Mouse (Mus musculus): ENCODE data around the gene Get4.

The Get4 gene

DNA sequence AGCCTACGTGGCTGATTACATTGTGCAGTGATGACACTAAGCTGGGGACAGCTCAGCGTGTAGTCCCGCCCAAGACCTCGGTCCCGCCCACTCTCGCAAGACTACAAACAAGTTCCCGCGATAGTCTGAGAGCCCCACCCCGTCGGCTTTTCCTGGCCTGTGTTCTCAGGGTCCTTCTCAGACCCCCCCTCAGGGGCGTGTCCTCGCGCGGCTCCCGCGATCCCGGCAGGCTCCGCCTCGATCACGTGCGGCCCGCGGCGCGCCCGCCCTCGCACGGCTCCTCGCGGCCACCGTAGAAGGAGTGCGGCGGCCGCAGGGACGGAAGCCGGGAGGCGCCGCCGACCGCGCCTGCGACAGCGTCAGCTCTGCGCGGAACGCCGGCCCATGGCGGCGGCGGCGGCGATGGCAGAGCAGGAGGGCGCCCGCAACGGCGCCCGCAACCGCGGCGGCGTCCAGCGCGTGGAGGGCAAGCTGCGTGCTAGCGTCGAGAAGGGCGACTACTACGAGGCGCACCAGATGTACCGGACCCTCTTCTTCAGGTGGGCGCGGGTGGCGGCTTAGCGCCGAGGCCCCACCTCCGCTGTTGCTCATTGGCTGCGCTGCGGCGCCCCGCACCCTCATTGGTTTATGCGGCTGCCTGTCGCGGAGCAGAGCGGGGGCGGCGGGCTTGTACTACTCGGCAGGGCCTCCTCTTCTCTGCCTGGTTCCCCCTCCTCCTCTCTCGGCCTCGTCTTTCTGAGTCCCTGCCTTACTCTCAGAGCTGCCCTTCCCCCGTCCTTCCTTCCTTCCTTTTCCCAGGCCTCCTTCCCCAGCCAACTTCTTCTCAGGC is at the start of gene Get4:
Gene Get4, plus strand, starts transcription at position 244 of the 829 bp plus-strand sequence.
- peak; percentile 100 for DNase-seq (ENCODE audit: inconsistent age in 2 of 2, low spot score in 1 of 2)

DNA sequence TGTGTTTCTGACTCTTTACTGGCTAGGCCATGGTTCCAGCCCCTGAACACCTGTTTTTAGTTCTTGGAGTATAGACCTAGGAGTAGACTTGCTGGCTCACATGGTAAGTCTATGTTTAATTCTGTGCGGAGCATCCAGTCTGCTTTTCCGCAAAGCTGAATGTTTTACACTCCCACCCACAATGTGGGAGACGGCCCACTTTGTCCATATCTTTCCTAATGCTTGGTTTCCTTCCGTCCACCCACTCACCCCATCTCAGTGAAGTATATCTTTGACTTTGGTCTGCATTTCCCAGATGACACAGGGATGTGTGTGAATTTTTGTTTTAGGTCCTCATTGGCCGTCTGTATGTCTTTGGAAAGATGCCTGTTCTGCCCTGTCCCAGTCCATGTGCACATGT is 48.8 kb upstream of the Get4 start:
- no peak for DNase-seq (ENCODE audit: inconsistent age in 2 of 2, low spot score in 1 of 2)

DNA sequence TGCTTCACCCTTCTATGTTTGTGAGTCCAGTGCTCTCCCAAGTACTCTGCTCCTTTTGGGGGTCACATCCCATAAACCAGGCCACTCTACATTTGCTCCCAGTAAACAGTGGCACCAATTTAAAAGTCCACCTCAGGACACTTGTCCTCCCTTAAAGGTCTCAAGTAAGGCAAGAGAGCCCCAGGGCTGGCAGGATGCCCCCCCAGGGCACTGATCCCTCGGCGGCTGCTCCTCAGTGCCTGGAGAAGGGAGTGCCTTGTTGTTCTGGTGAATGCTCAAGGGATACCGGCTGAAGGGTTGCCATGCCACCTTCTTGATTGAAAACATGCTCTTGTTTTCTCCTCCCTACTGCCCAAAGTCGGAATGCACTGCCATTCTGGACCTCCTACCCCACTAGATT is 46.0 kb upstream of the Get4 start:
- peak in 1 of 2 experiments; percentile 42 for DNase-seq (ENCODE audit: inconsistent age in 2 of 2, low spot score in 1 of 2)

DNA sequence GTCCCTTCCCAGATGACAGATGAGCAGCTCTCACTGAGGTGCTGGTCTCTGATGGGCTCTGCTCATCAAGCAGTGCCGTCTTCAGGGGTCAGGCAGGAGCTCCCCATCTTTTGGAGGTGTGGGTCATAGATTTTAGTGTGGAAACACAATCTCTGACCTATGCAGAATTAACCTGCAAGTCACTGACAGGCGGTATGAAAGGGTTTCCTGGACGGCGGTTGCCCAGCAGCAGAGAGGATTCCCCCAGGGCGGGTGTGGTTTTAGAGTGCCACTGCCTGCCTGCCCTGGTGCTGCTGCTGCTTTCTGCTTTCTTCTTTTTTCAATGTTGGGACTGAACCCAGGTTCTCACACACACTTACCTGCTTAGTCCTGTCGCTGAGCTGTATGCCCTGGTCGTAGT is 45.6 kb upstream of the Get4 start:
- peak in 1 of 2 experiments; percentile 23 for DNase-seq (ENCODE audit: inconsistent age in 2 of 2, low spot score in 1 of 2)

DNA sequence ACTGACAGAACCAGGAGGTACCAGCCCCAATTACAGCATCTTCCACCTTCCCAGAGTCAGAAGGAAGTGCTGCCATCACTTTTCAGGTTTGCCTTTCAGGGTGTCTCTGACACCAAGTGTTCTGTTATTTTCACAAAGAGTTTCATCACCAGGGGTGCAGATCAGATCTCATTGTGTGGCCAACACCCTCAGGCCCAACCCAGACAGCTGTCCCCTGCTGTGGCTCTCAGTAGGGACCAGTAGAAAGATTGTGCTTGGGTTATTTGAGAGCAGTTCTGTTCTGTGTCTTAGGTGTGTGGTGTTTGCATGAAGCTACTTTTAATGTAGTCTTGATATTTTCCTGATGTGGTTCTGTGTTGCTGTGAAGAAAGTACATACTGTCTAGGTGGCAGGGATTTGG is 43.9 kb upstream of the Get4 start:
- no peak for DNase-seq (ENCODE audit: inconsistent age in 2 of 2, low spot score in 1 of 2)

DNA sequence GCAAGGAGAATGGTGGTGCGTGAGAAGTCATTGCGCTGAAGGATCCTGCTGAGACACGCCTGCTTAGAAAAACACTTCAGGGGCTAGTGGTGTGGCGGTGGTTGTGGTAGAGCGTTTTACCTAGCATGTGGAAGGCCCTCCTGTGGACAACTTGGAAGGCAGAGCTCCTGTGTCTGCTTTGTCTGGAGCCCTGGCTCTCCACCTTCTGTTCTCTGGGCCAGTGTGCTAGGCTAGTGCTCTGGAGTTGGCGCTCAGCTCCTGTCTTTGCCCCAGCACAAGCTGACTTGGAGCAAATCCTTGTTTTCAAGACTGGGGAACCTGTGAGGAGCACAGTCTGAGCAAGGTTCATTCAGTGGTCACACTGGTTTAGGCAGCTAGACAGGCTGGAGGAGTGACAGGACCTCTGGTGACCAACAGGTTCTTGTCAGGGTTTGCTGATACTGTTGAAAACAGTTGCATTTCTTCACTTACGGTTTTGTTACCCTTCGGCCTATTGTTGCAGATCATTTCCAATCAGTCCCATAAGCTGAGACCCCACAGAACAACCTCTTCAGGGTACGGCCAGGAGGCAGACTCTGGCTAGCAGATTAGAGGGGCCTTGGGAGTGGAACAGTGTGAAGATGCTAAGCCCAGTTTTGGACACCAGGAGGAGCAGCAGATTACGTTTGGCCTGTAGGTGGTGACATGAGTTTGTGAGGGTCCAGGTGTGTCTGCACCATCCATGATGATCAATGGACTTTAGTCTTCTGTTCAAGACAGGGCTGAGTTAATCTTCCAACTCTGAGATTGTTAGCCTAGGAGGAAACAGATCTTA is 43.0 kb upstream of the Get4 start:
- no peak for DNase-seq (ENCODE audit: inconsistent age in 2 of 2, low spot score in 1 of 2)

DNA sequence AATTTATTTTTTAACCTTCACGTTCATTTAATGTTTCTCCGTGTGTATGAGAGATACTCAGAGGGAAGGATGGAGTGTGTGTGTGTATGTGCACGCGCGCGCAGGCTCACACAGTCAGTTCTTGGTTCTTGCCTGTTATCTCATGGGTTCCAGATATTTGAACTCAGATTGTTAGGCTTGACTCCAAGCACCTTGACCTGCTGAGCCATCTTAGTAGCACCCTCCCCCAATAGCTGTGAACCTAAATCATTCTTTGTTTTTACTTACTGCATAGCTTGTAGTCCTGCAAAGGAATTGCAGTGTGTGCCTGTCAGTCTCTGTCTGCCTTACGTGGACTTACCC is 42.5 kb upstream of the Get4 start:
- no peak for DNase-seq (ENCODE audit: inconsistent age in 2 of 2, low spot score in 1 of 2)

DNA sequence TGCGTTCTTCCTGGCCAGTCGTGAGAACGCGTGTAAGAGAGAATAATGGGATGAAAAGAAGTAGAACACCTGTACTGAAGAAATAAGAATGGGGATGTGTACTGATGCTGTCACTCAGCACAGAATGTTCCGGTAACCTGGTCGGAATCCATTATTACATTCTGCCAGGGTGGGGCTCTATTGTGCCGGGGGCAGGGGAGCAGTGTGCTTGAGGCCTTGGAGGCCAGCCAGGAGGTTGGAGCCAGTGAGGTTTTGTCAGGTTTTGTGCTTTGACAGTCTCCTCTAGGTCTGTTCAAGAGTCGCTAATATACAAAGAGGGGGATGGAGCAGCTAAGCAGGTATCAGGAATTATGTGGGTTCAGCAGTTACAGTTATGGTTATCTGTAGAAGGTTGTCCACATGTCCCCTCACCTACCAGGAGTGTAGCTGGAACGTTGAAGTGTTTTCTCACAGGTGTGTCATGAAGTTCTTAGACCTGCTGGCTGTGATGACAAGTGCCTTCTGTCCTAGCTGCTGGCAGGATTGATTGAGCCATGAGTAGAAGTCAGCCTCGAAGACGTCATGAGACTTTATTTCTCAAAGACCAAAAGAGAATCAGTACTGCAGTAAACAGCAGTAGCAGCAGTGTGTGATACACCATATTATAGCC is 40.3 kb upstream of the Get4 start:
- DNase-seq (ENCODE audit: inconsistent age in 2 of 2, low spot score in 1 of 2): peak in 1 of 2 experiments; percentile 35

DNA sequence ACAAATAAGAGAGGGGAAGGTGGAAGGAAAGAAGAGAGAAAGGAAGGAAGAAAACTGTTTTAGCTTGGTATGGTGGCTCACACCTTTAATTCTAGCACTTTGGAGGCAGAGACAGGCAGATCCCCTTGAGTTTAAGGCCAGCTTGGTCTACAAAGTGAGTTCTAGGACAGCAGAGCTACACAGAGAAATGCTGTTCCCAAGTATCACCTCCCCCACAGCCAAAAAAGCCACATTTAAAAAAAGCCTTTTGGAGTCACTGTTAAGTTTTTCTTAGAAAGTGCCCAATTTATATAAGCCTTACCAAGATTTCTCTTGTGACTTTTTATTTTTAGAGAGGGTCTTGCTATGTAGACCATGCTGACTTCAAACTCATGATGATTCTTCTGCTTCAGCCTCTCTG is 37.8 kb upstream of the Get4 start:
- no peak for DNase-seq (ENCODE audit: inconsistent age in 2 of 2, low spot score in 1 of 2)

DNA sequence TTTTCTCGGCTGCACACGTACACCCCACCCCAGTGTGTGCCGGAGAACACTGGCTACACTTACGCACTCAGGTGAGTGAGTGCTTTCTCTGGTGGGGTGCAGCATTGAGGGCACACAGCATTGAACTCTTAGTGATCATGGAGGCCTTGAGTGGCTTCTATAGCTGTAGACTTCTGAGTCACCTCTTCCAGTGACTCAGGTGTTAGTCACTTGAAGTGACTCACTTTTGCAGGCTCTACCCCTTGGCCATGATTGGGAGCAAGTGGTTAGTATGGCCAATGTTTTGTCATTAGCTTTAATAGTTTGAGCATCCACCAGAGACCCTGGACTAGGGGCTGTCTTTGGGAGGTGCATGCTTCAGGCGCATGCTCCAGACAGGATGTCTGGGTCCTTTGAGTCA is 36.9 kb upstream of the Get4 start:
- peak; percentile 77 to 89 for DNase-seq (ENCODE audit: inconsistent age in 2 of 2, low spot score in 1 of 2)

DNA sequence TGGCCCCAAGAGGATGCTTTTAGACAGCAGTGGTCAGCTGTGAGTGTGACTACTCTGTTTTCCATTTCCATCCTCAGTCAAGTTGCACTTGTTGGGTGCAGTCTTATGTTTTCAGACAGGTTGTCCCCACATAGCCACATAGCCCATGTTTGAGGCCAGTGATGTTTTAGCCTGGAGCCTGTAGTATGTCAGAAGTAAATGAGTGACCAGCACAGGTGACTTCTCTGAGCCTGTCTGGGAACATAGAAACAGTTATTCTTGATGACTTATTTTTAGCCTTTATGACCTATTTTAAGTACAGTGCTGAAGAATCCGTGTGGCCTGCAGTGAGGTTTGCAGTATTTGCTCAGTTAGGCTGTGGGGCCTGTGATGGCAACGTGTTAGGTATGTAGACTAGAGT is 36.0 kb upstream of the Get4 start:
- DNase-seq (ENCODE audit: inconsistent age in 2 of 2, low spot score in 1 of 2): no peak

DNA sequence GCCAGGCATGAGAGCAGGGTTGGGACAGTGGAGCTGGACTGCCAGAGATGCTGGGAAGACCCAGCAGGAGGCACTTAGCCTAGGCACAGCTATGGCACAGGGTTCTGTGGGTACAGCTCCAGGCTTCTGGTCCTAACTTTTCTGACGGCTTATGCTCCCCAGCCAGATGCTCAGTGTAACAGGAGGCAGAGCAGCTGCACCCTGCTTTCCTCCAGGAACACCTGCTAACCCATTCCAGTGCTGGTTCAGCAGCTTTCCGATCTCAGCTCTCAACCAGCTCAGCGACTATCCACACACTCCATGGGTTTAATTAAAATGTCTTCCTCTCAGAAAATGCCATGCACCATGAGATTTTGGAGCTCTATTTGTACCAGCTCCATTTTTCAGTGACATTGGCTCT is 35.4 kb upstream of the Get4 start:
- no peak for DNase-seq (ENCODE audit: inconsistent age in 2 of 2, low spot score in 1 of 2)

DNA sequence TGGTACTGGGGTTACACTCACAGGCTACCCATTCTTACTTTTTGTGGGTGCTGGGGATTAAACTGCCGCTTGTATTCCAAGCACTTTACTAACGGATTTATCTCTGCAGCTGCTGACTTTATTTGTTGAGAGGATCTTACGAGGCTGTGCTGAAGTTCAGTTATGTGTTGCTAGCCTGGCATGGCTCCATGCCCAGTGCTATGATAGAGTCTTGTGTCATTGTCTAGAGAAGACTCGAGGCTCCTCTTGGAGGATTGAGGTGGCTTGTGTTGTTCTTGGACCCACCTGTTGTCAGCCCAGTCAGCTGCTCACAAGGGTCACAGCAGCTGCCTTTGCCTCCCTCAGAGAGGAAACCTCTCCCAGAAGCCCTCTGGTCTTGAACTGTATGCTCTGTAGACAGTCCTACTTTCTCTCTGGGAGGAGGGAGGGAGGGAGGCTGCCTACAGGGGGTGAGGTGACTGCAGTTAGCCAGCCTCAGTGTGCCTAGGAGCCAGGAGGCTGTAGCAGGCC is 32.1 kb upstream of the Get4 start:
- DNase-seq (ENCODE audit: inconsistent age in 2 of 2, low spot score in 1 of 2): no peak

DNA sequence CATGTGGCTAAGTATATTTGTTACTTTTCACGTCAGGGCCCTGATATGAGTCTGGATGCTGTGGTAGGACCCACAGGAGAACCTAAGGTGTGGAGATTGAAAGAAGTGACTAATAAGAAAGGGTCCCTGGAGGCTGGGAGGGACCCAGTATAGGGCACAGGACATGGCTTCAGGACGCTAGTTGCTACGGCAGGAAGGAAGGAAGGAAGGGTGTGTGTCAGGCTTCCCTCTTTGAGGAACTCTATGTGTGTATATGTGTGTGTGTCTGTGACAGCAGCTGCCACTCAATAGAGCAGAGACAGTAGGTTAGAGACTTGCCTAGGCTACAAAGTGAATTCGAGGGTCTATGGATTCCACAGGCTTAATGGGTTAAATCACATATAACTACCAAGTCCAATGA is 31.5 kb upstream of the Get4 start:
- no peak for DNase-seq (ENCODE audit: inconsistent age in 2 of 2, low spot score in 1 of 2)

DNA sequence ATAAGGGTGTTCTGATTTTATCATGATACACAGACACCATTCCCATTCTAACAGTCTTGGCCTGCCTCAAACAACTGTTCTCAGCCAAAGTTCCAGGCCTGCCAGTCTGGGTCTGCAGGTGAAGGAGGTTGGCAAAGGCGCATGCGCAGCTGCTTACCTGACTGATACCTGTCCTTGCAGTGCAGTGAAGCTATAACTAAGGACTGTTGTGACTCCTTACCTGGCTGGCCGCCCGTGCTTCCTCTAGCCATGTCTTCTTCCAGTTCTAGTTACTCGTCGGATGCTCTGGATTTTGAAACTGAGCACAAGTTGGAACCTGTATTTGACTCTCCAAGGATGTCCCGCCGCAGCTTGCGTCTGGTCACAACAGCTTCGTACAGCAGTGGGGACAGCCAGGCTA is 28.8 kb upstream of the Get4 start:
- DNase-seq (ENCODE audit: inconsistent age in 2 of 2, low spot score in 1 of 2): no peak

DNA sequence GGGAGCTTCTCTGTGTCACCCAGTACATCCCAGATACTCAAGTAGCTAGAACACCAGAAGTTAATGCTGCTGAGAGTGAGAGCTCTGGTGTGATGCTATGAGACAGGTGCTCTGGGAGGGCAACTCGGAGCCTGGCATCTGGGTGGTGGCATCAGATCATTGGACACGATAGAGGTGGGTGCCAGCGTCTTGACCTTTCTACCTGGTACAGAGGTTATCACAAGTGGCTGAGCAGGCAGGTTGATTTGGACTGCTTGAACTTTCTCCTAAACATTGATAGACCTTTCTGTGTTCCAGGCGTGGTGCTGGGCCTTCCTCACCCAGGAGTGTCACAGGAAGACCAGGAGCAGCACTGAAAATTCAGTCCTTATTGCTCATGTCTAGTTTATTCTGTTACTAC is 24.9 kb upstream of the Get4 start:
- no peak for DNase-seq (ENCODE audit: inconsistent age in 2 of 2, low spot score in 1 of 2)

DNA sequence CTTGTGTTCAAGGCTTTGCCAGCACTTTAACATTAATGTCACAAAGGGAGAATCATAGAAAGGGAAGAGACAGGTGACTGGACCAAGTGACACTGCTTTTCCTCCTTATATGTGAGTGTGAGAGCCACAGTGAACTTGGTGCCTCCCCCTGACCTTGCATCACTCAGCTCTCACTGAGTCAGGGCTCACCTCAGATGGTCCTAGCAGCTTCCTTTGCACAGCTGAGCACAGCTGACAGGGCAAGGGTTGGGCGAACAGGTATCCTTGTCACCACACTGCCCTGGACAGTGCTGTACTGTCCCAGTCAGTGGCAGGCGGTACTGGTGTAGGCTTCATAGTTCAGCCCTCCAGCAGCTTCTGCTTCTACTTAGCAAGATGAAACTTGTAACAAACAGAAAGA is 24.5 kb upstream of the Get4 start:
- peak in 1 of 2 experiments; percentile 56 for DNase-seq (ENCODE audit: inconsistent age in 2 of 2, low spot score in 1 of 2)

DNA sequence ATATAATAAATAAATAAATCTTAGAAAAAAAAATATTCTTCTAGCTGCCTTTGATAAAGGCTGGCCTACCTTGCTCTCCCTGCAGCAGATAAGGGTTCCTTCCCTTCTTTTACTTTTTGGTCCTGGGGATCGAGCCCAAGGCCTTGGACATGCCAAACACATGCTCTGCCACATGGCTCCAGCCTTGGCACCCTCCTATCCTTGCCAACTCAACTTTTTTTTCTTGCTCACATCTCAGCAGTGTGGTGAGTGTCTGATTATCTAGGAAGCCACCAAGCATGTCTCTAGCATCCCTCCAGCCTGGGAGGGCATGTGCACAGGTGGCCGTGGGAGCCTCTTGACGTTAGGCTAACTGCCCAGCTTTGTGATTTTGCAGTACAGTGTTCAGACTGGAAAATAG is 23.8 kb upstream of the Get4 start:
- peak in 1 of 2 experiments; percentile 67 for DNase-seq (ENCODE audit: inconsistent age in 2 of 2, low spot score in 1 of 2)

DNA sequence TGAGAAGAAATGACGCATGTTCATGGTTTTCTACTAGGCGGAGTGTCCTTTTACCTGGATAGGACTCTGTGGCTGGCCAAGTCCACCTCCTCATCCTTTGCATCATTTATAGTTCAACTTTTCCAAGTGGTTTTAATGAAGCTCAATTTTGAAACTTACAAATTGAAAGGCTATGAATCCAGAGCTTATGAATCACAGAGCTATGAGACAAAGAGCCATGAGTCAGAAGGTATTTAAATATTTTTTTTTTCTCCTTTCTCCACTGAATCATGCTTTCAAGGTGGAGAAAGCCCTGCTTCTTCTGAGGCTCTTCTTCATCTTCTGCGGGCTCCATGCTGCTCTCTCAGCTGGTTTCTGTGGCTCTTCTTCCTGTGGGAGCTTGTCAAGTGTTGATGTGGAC is 22.4 kb upstream of the Get4 start:
- no peak for DNase-seq (ENCODE audit: inconsistent age in 2 of 2, low spot score in 1 of 2)

DNA sequence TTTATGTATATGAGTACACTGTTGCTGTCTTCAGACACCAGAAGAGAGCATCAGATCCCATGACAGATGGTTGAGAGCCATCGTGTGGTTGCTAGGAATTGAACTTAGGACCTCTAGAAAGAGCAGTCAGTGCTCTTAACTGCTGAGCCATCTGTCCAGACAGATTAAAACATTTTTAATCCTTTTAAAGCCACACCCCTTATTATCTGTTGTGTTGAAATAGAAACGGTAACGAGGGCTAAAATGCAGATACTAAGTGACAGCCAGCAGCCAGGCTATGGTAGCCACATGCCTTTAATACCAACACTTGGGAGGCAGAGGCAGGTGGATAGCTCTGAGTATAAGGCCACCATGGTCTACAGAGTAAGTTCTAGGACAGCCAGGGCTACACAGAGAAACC is 20.0 kb upstream of the Get4 start:
- no peak for DNase-seq (ENCODE audit: inconsistent age in 2 of 2, low spot score in 1 of 2)

DNA sequence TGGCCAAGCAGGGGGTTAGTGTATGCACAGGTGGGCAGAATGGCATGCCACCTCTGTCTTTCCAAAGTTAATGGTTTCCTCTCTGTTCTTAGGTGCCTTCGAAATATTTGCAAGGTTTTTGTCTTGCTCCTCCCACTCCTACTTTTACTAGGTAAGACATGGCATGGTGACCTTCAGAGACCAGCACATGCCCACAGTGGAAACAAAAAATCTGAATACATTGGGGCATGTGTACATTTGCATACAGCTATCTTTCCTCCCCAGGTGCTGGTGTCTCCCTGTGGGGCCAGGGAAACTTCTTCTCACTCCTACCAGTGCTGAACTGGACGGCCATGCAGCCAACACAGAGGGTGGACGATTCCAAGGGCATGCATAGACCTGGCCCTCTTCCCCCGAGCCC is 17.7 kb upstream of the Get4 start:
- DNase-seq (ENCODE audit: inconsistent age in 2 of 2, low spot score in 1 of 2): no peak

DNA sequence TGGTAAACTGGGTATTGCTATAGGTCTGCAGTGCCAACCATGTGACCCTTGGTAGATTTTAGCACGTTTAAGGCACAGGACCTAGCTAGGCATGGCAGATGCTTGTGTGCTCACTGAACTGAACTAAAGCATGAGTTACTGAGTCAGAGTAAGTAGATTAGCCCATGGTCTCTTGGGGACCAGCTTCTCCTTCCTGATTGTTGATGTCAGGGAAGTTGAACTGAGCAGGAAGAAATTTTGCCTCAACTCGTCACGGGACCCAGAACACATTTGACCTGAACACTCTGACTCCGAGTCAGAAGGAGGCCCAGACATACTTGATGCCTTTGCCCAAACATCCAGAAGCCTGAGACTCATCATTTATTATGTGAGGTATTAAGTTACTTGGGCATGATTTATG is 14.7 kb upstream of the Get4 start:
- no peak for DNase-seq (ENCODE audit: inconsistent age in 2 of 2, low spot score in 1 of 2)

All from adrenal gland, adult (tissue).